Mouse (Mus musculus) frontal cortex, postnatal 36 days (tissue): ENCODE data around the gene Fam170b.

Source experiments
- DNase-seq, 2 experiments: peaks; one replicate each; pipeline ENCODE4 v3.0.0; 2022; ENCODE audit warnings: low spot score in 2 of 2

Fam170b gene

GRCm38 (mm10) chr14:32833847-32834246 lies at the start of gene Fam170b:
Gene Fam170b, plus strand, starts transcription at chr14:32833962.
- no peak for DNase-seq

- DNase-seq: no peak
These were observed 49.5 kb upstream of the Fam170b start for GRCm38 (mm10) chr14:32784130-32784747.

GRCm38 (mm10) chr14:32784748-32785134 lies 49.0 kb upstream of the Fam170b start:
- no peak for DNase-seq

GRCm38 (mm10) chr14:32785556-32786130 lies 48.1 kb upstream of the Fam170b start, which contains the start of gene Tmem273:
Gene Tmem273, plus strand, starts transcription at chr14:32785963.
- no peak for DNase-seq

GRCm38 (mm10) chr14:32787691-32788090 lies 46.1 kb upstream of the Fam170b start:
- no peak for DNase-seq

GRCm38 (mm10) chr14:32796375-32796774 lies 37.4 kb upstream of the Fam170b start:
- no peak for DNase-seq

GRCm38 (mm10) chr14:32797803-32798202 lies 36.0 kb upstream of the Fam170b start:
- no peak for DNase-seq

GRCm38 (mm10) chr14:32798355-32798754 lies 35.4 kb upstream of the Fam170b start:
- no peak for DNase-seq

GRCm38 (mm10) chr14:32800048-32800447 lies 33.7 kb upstream of the Fam170b start:
- DNase-seq: no peak

- peak in 1 of 2 experiments; percentile 3 for DNase-seq
These were observed 32.6 kb upstream of the Fam170b start for GRCm38 (mm10) chr14:32801016-32801661.

- no peak for DNase-seq
These were observed 32.1 kb upstream of the Fam170b start for GRCm38 (mm10) chr14:32801662-32802024.

GRCm38 (mm10) chr14:32810111-32810510 lies 23.7 kb upstream of the Fam170b start:
- DNase-seq: no peak

GRCm38 (mm10) chr14:32812429-32812828 lies 21.3 kb upstream of the Fam170b start:
- no peak for DNase-seq

- no peak for DNase-seq
These were observed 18.8 kb upstream of the Fam170b start for GRCm38 (mm10) chr14:32814961-32815360.

- DNase-seq: no peak
These were observed 17.2 kb upstream of the Fam170b start for GRCm38 (mm10) chr14:32816533-32816932.

GRCm38 (mm10) chr14:32817258-32817657 lies 16.5 kb upstream of the Fam170b start:
- no peak for DNase-seq

GRCm38 (mm10) chr14:32819297-32819696 lies 14.5 kb upstream of the Fam170b start:
- DNase-seq: no peak

- no peak for DNase-seq
These were observed 10.9 kb upstream of the Fam170b start for GRCm38 (mm10) chr14:32822812-32823211.

GRCm38 (mm10) chr14:32823861-32824260 lies 9.9 kb upstream of the Fam170b start:
- no peak for DNase-seq

- DNase-seq: no peak
These were observed 9.3 kb upstream of the Fam170b start for GRCm38 (mm10) chr14:32824267-32825150.

GRCm38 (mm10) chr14:32825426-32826032 lies 8.2 kb upstream of the Fam170b start:
- no peak for DNase-seq

- DNase-seq: no peak
These were observed 6.6 kb upstream of the Fam170b start for GRCm38 (mm10) chr14:32827165-32827564.
